Mouse (Mus musculus) liver, embryonic 16.5 days (tissue): ENCODE data around the gene Ptcd3. TPM values are rescaled to one million over a fixed set of nuclear protein-coding genes. Genes with fewer than 3 reads are reported as not detected.
A peak's percentile ranks its signal among the peaks of the same experiment; 100 is the strongest.
"Not testable (repeated sequence)": the region's sequence is repeated elsewhere in the genome, so short reads cannot be mapped to it uniquely, and the experiment has no call there.

ENCODE experiments used
- ATAC-seq: fragments of 200-750 bp; cut with Nextera tagmentation; 2 replicates; pipeline ENCODE4 v1.8.0; 2017; ENCODE audit warnings: low read depth, mild to moderate bottlenecking, moderate number of reproducible peaks, moderate library complexity
- H3K27ac ChIP-seq: fragments of 300-500 bp; sonication (generic); 2 replicates; pipeline ENCODE4 v1.5.1; 2014; ENCODE audit warnings: mild to moderate bottlenecking, low read length
- H3K27me3 ChIP-seq: fragments of 300-500 bp; sonication (generic); 2 replicates; pipeline ENCODE4 v1.6.1; 2014; ENCODE audit warnings: low read depth, low read length, mixed read lengths; ENCODE audit not compliant: control insufficient read depth, insufficient read depth
- H3K36me3 ChIP-seq: fragments of 300-500 bp; sonication (generic); 2 replicates; pipeline ENCODE4 v1.6.1; 2014; ENCODE audit warnings: mild to moderate bottlenecking; ENCODE audit not compliant: control insufficient read depth, insufficient read depth
- H3K4me1 ChIP-seq: fragments of 300-500 bp; sonication (generic); 2 replicates; pipeline ENCODE4 v1.6.1; 2014; ENCODE audit warnings: low read depth, low read length, mixed read lengths; ENCODE audit not compliant: control insufficient read depth
- H3K4me2 ChIP-seq: fragments of 300-500 bp; sonication (generic); 2 replicates; pipeline ENCODE4 v1.6.1; 2014; ENCODE audit warnings: low read depth, low read length, mixed read lengths
- H3K4me3 ChIP-seq: fragments of 300-500 bp; sonication (generic); 2 replicates; pipeline ENCODE4 v1.5.1; 2014; ENCODE audit warnings: low read depth, mild to moderate bottlenecking, low read length
- H3K9ac ChIP-seq: fragments of 300-500 bp; sonication (generic); 2 replicates; pipeline ENCODE4 v1.6.1; 2014; ENCODE audit warnings: low read depth, low read length
- H3K9me3 ChIP-seq: fragments of 300-500 bp; sonication (generic); replicated peaks from 2 replicates; pipeline ENCODE4 v1.6.1; 2016; ENCODE audit warnings: low read length; ENCODE audit not compliant: control insufficient read depth
- WGBS: fragments of 180-500 bp; shearing (Covaris S2); extraction: QIAGEN DNeasy Blood & Tissue Kit; methylation state at CpG from one replicate; pipeline ENCODE4 v1.1.7; 2014; ENCODE audit not compliant: insufficient replicate concordance; 5-methylcytosine and 5-hydroxymethylcytosine counted together
- polyA plus RNA-seq: library from polyadenylated mRNA; unstranded; fragments of >200 nt; fragmentation: Nextera tagmentation; extraction: Ambion mirVana; gene quantifications from 2 replicates; pipeline ENCODE4 v1.2.1, GENCODE M21; 2015

Ptcd3 gene
- polyA plus RNA-seq, 1 experiment from 2014 or later: 47.5 TPM

GRCm38 (mm10) chr6:71907702-71908235 lies 781 bp downstream of the Ptcd3 start:
- ATAC-seq: no peak
- peak overlapping the region; percentile 67 for H3K4me2 ChIP-seq
- H3K4me3 ChIP-seq: peak overlapping the region; percentile 80
- 2% methylated on average over 4 of the region's 4 CpGs for WGBS
- peaks cover 25% of the 10 kb centered on the region for H3K4me1 ChIP-seq
- H3K27ac ChIP-seq: no peak overlapping the region; the same call in 1 of the 2 replicates
- no peaks in the 10 kb centered on the region for H3K27me3 ChIP-seq
- H3K36me3 ChIP-seq: peaks cover 3% of the 10 kb centered on the region; the same call in 1 of the 2 replicates
- peak overlapping the region; percentile 73 for H3K9ac ChIP-seq
- no peaks in the 10 kb centered on the region for H3K9me3 ChIP-seq

DNA sequence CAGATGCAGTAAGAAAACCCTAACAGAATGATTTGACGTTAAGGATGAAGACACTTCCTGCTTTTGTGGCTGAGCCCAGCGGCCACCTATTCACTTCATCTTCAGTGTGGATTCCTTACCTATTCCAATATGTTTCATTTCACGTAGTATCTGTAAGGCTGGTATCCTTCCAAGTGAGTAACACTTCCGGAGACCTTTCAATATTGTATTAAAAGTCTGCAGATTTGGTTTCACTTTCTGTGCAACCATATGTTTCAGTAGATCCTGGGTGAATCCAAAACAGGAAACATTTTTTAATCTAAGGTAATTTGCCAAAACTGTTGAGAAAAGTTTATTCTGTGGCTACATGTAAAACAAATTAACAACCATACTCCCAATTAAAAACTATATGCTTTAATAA lies 15.3 kb downstream of the Ptcd3 start:
- 72% methylated on average over 4 of the region's 4 CpGs for WGBS
- no peak for ATAC-seq
- H3K36me3 ChIP-seq: peaks cover 55% of the 10 kb centered on the region

GRCm38 (mm10) chr6:71877965-71878760 lies 30.4 kb downstream of the Ptcd3 start:
- Histone ChIP-seq H3K9ac (no peak overlapping the region), H3K4me1 (no peaks in the 10 kb centered on the region), H3K4me2 (no peak overlapping the region), H3K27ac (no peak overlapping the region), H3K9me3 (no peaks in the 10 kb centered on the region), H3K27me3 (no peaks in the 10 kb centered on the region), H3K36me3 (peaks cover 49% of the 10 kb centered on the region), H3K4me3 (no peak overlapping the region)
- no peak for ATAC-seq
- 83% methylated on average over 3 of the region's 3 CpGs for WGBS

More for the DNA sequence above, 15.3 kb downstream of the Ptcd3 start:
- H3K9me3 ChIP-seq: no peaks in the 10 kb centered on the region
- H3K4me3 ChIP-seq: no peak overlapping the region
- no peaks in the 10 kb centered on the region for H3K4me1 ChIP-seq
- no peaks in the 10 kb centered on the region for H3K27me3 ChIP-seq
- no peak overlapping the region for H3K9ac ChIP-seq
- H3K27ac ChIP-seq: no peak overlapping the region
- no peak overlapping the region for H3K4me2 ChIP-seq

GRCm38 (mm10) chr6:71871396-71871795 lies 37.2 kb downstream of the Ptcd3 start:
- Histone ChIP-seq H3K4me2 (no peak overlapping the region), H3K4me1 (no peaks in the 10 kb centered on the region), H3K36me3 (peaks cover 40% of the 10 kb centered on the region), H3K27me3 (no peaks in the 10 kb centered on the region), H3K9me3 (no peaks in the 10 kb centered on the region), H3K27ac (no peak overlapping the region), H3K9ac (no peak overlapping the region), H3K4me3 (no peak overlapping the region)
- 71% methylated on average over 9 of the region's 9 CpGs for WGBS
- ATAC-seq: no peak

DNA sequence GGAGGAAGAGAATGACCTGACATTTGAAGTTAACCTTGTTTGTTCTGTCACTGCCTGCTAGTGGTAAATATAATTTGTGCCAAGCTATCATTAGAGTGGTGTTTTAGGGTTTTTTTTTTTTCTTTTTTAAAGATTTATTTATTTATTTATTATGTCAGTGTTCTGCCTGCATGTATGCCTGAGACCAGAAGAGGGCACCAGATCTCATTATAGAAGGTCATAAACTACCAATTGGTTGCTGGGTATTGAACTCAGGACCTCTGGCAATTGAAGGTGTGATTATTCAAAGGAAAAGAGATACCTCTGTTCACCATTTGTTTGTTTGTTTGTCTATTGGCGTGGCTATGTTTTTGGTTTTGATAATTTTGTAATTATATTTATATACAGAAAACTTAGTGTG lies 39.7 kb downstream of the Ptcd3 start:
- Histone ChIP-seq H3K9me3 (no peaks in the 10 kb centered on the region), H3K4me2 (no peak overlapping the region), H3K27ac (no peak overlapping the region), H3K36me3 (peaks cover 45% of the 10 kb centered on the region), H3K4me1 (no peaks in the 10 kb centered on the region), H3K9ac (no peak overlapping the region), H3K4me3 (no peak overlapping the region), H3K27me3 (no peaks in the 10 kb centered on the region)
- no peak for ATAC-seq
- WGBS: 74% methylated on average over 1 of the region's 1 CpGs

DNA sequence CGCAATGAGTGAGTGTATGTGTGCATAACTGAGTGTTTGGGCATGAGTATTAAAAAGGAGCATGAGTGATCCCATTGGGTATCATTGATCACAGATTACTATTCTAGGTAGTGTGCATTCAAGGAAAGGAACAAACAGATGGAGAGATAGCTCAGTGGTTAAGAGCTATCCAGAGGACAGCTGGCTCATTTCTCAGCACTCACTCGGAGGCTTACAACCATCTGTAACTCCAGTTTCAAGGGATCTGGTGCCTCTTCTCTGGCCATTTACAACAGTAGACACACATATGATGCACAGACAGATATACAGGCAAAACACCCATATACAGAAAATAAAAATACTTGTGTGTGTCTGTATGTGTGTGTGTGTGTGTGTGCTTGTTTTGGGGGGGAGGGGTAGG lies 40.8 kb downstream of the Ptcd3 start:
- no peak for ATAC-seq
- WGBS: 81% methylated on average over 2 of the region's 2 CpGs
- Histone ChIP-seq H3K4me2 (no peak overlapping the region), H3K27me3 (no peaks in the 10 kb centered on the region), H3K9me3 (no peaks in the 10 kb centered on the region), H3K9ac (no peak overlapping the region), H3K4me1 (no peaks in the 10 kb centered on the region), H3K36me3 (peaks cover 47% of the 10 kb centered on the region), H3K4me3 (no peak overlapping the region), H3K27ac (no peak overlapping the region)

- H3K27ac ChIP-seq, ATAC-seq, H3K9ac ChIP-seq, H3K4me1 ChIP-seq, H3K27me3 ChIP-seq, H3K4me3 ChIP-seq, H3K9me3 ChIP-seq, H3K4me2 ChIP-seq: not testable (repeated sequence)
- peaks cover 10% of the 10 kb centered on the region for H3K36me3 ChIP-seq
- 84% methylated on average over 6 of the region's 6 CpGs for WGBS
Measured at GRCm38 (mm10) chr6:71846906-71847305, 61.6 kb downstream of the Ptcd3 start.

DNA sequence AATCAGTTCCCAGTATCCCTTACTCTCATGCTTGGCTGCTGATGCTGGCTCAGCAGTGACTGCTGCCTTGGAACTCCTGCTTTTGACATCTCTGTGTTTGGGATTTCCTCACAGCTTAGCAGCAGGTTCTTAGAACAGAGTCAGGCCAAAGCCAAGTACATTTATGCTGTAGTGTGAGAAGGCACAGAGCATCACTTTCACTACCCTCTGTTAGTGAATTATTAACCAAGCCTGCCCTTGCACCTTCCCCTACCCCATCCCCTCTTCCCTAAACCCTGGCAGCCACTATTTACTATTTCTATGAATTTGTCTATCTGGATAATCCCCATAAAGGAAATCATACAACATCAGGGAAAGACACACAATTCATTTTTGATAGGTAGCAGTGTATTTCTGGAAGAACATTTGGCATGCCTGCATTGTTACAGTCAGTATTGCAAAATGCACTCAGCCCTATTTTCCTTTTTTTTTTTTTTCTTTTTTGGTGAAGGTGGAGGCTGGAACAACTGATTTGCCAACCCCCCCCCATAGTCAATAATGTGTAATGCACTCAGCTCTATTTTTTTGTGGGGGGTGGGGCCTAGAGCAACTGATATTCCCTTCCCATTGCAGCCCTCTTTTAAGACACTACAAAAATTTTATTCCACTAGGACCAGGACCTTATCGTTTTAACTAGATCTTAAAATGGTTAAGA lies 67.8 kb downstream of the Ptcd3 start:
- Histone ChIP-seq H3K4me3 (no peak overlapping the region), H3K27ac (peak overlapping the region; percentile 71), H3K9ac (no peak overlapping the region), H3K9me3 (no peaks in the 10 kb centered on the region), H3K27me3 (no peaks in the 10 kb centered on the region), H3K4me1 (peaks cover 7% of the 10 kb centered on the region), H3K36me3 (peaks cover 2% of the 10 kb centered on the region; the same call in 1 of the 2 replicates), H3K4me2 (no peak overlapping the region)
- ATAC-seq: peak; percentile 82
- WGBS: 80% methylated on average over 1 of the region's 1 CpGs

- no peaks in the 10 kb centered on the region for H3K27me3 ChIP-seq
- no peak overlapping the region for H3K9ac ChIP-seq
- H3K27ac ChIP-seq: no peak overlapping the region
- peaks cover 7% of the 10 kb centered on the region for H3K4me1 ChIP-seq
- no peak overlapping the region for H3K4me3 ChIP-seq
- H3K4me2 ChIP-seq: no peak overlapping the region
- no peak for ATAC-seq
- H3K9me3 ChIP-seq: no peaks in the 10 kb centered on the region
- 0 out of 2 replicates have a peak, but pooled peaks cover under 1% of the 10 kb centered on the region for H3K36me3 ChIP-seq
Measured at GRCm38 (mm10) chr6:71839815-71840214, 68.7 kb downstream of the Ptcd3 start.
